Comparison of ENCODE assay signal across 16 mouse cellular contexts in the genomic region with DNA sequence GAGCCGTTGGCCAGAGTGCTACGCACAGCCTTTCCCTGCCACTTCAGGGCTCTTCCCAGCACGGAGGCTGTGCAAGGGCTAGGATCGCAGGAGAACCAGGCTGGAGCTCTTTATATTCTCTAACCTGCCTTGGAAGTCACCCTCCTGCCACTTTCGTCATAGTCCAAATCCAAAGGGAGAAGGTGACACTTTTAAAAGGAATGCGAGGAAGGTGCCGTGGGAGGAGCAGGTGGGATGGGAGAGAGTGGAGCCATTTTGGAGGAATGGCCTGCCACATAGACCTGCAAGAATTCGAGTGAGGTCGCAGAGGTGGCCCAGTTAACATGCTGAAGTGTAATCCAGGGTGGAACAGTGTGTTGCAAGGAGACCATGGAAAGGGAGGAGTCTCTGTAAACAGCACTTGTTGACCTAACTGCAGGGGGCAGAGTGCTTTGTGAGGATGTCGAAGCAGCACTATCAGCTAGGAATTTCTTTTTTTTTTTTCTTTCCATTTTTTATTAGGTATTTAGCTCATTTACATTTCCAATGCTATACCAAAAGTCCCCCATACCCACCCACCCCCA.
"Had no signal": no experiment of that assay in that cellular context is flagged by ENCODE, and none has a peak within 500 bp of the region (broad histone marks: within the 10 kb centered on the region; RNA-seq: fewer than 3 reads in every experiment).

No protein-coding gene starts in this region.

- H3K4me1 ChIP-seq: limb, embryonic 12.5 days; midbrain, embryonic 15.5 days; neural tube, embryonic 12.5 days had no signal

- DNase-seq: kidney, adult 18-20 months; kidney, postnatal 10 days; kidney, postnatal 4 days; liver, embryonic 13.5 days; lung, adult 2 months; lung, postnatal 10 days; retina, postnatal 1 day; right cerebral cortex, postnatal 4 days; spleen, adult 18-20 months; thymus, postnatal 36 days had no signal

- H3K4me3 ChIP-seq: layer of hippocampus, adult 2 months; limb, embryonic 12.5 days; liver, embryonic 13.5 days; megakaryocyte, embryonic 14.5 days; midbrain, embryonic 15.5 days; neural tube, embryonic 12.5 days had no signal

- H3K27ac ChIP-seq: layer of hippocampus, adult 2 months; limb, embryonic 12.5 days; liver, embryonic 13.5 days; macrophage; midbrain, embryonic 15.5 days; neural tube, embryonic 12.5 days had no signal

- H3K36me3 ChIP-seq: limb, embryonic 12.5 days; liver, embryonic 13.5 days; midbrain, embryonic 15.5 days; neural tube, embryonic 12.5 days had no signal

- H3K27me3 ChIP-seq: limb, embryonic 12.5 days; liver, embryonic 13.5 days; midbrain, embryonic 15.5 days; neural tube, embryonic 12.5 days had no signal

- H3K9ac ChIP-seq: limb, embryonic 12.5 days; liver, embryonic 13.5 days; midbrain, embryonic 15.5 days; neural tube, embryonic 12.5 days had no signal
